Comparison of ENCODE assay signal across 24 mouse cellular contexts in genomic region chr10:121568026-121568425, GRCm38 (mm10). TPM values are rescaled to one million over a fixed set of nuclear protein-coding genes. Genes with fewer than 3 reads are reported as not detected.
A peak's percentile ranks its signal among the peaks of the same experiment; 100 is the strongest.
DNase-seq lines count a peak whose midpoint lies in the region; ATAC-seq lines count a peak whose summit lies in the region.
"Had no signal": no experiment of that assay in that cellular context is flagged by ENCODE, and none has a peak within 500 bp of the region (broad histone marks: within the 10 kb centered on the region; RNA-seq: fewer than 3 reads in every experiment).

No protein-coding gene starts in this region.

- H3K9me3 ChIP-seq in heart, embryonic 10.5 days = no peaks in the 10 kb centered on the region
- H3K9me3 ChIP-seq in liver, embryonic 11.5 days (ENCODE audit: control insufficient read depth, low read length) = no peaks in the 10 kb centered on the region; the same call in 1 of the 2 replicates
- peaks cover 15% of the 10 kb centered on the region for H3K9me3 ChIP-seq in liver, embryonic 12.5 days (replicated peaks)
- 0 out of 2 replicates have a peak, but pooled peaks cover 4% of the 10 kb centered on the region for H3K9me3 ChIP-seq in liver, embryonic 15.5 days (replicated peaks)
- H3K9me3 ChIP-seq: forebrain, embryonic 12.5 days; heart, embryonic 15.5 days; hindbrain, embryonic 15.5 days; kidney, embryonic 15.5 days; limb, embryonic 13.5 days had no signal

- H3K9ac ChIP-seq in liver, embryonic 11.5 days (ENCODE audit: low read depth, low read length) = 0 out of 2 replicates have a peak overlapping the region, but pooled peaks have one; percentile 34
- peak overlapping the region; percentile 43; the same call in 1 of the 2 replicates for H3K9ac ChIP-seq in liver, embryonic 12.5 days
- H3K9ac ChIP-seq in liver, embryonic 15.5 days = no peak overlapping the region
- H3K9ac ChIP-seq: forebrain, embryonic 12.5 days; heart, embryonic 15.5 days; hindbrain, embryonic 15.5 days; kidney, embryonic 15.5 days; limb, embryonic 13.5 days had no signal

- no peak overlapping the region for H3K4me2 ChIP-seq in liver, embryonic 11.5 days
- peak overlapping the region; percentile 59 for H3K4me2 ChIP-seq in liver, embryonic 12.5 days
- peak overlapping the region; percentile 60 for H3K4me2 ChIP-seq in liver, embryonic 15.5 days
- H3K4me2 ChIP-seq: kidney, embryonic 15.5 days had no signal

- 92% methylated on average over 10 of the region's 10 CpGs for WGBS in heart, embryonic 10.5 days
- 93% methylated on average over 10 of the region's 10 CpGs for WGBS in liver, embryonic 11.5 days
- 88% methylated on average over 10 of the region's 10 CpGs for WGBS in liver, embryonic 12.5 days (ENCODE audit: insufficient replicate concordance)
- WGBS in liver, embryonic 15.5 days (ENCODE audit: insufficient replicate concordance) = 88% methylated on average over 10 of the region's 10 CpGs

- no peak for DNase-seq in heart, embryonic 10.5 days (ENCODE audit: low spot score)
- DNase-seq in heart, adult 8-10 months (ENCODE audit: low spot score) = no peak
- DNase-seq in liver, embryonic 11.5 days (ENCODE audit: low spot score) = no peak
- DNase-seq in liver = no peak
- DNase-seq in cerebellum, postnatal 10 days = no peak
- DNase-seq: adrenal gland, postnatal 25 days; cerebellum, adult 11-12 months; cerebellum, postnatal 14 days; gastrocnemius, postnatal 10 days; kidney, adult 18-20 months; kidney, postnatal 36 days; lung, adult 2 months; lung, postnatal 10 days had no signal

- H3K4me3 ChIP-seq in heart, embryonic 10.5 days = no peak overlapping the region
- no peak overlapping the region for H3K4me3 ChIP-seq in liver, embryonic 11.5 days (ENCODE audit: low read depth, low read length)
- no peak overlapping the region for H3K4me3 ChIP-seq in liver, embryonic 12.5 days
- no peak overlapping the region for H3K4me3 ChIP-seq in liver, embryonic 15.5 days (replicated peaks)
- H3K4me3 ChIP-seq: erythroblast, embryonic 14.5 days; forebrain, embryonic 12.5 days; heart, embryonic 15.5 days; hindbrain, embryonic 15.5 days; kidney, embryonic 15.5 days; layer of hippocampus, adult 2 months; limb, embryonic 13.5 days; myocyte had no signal

- peaks cover 16% of the 10 kb centered on the region for H3K4me1 ChIP-seq in heart, embryonic 10.5 days
- H3K4me1 ChIP-seq in liver, embryonic 11.5 days (replicated peaks; ENCODE audit: control insufficient read depth, insufficient read depth, low read length) = peaks cover 23% of the 10 kb centered on the region
- peaks cover 47% of the 10 kb centered on the region for H3K4me1 ChIP-seq in liver, embryonic 12.5 days
- peaks cover 44% of the 10 kb centered on the region for H3K4me1 ChIP-seq in liver, embryonic 15.5 days (replicated peaks)
- H3K4me1 ChIP-seq: kidney, embryonic 15.5 days; limb, embryonic 13.5 days had no signal

- ATAC-seq in liver, embryonic 11.5 days (replicated peaks; ENCODE audit: low FRiP score) = no peak
- no peak for ATAC-seq in liver, embryonic 12.5 days
- no peak for ATAC-seq in liver, embryonic 15.5 days (ENCODE audit: insufficient read depth)

- H3K27me3 ChIP-seq in heart, embryonic 10.5 days (ENCODE audit: insufficient read depth, poor library complexity, severe bottlenecking) = no peaks in the 10 kb centered on the region
- no peaks in the 10 kb centered on the region for H3K27me3 ChIP-seq in liver, embryonic 11.5 days (replicated peaks; ENCODE audit: control insufficient read depth, insufficient read depth, low read length)
- no peaks in the 10 kb centered on the region for H3K27me3 ChIP-seq in liver, embryonic 12.5 days (replicated peaks)
- no peaks in the 10 kb centered on the region for H3K27me3 ChIP-seq in liver, embryonic 15.5 days
- H3K27me3 ChIP-seq: forebrain, embryonic 12.5 days; heart, embryonic 15.5 days; hindbrain, embryonic 15.5 days; kidney, embryonic 15.5 days; limb, embryonic 13.5 days had no signal

- peaks cover 68% of the 10 kb centered on the region for H3K36me3 ChIP-seq in heart, embryonic 10.5 days
- peaks cover 41% of the 10 kb centered on the region for H3K36me3 ChIP-seq in liver, embryonic 11.5 days (ENCODE audit: control insufficient read depth, insufficient read depth, low read length)
- H3K36me3 ChIP-seq in liver, embryonic 12.5 days = peaks cover 77% of the 10 kb centered on the region
- H3K36me3 ChIP-seq in liver, embryonic 15.5 days (replicated peaks) = peaks cover 75% of the 10 kb centered on the region

- H3K27ac ChIP-seq in heart, embryonic 10.5 days = peak overlapping the region; percentile 75; the same call in 1 of the 2 replicates
- peak overlapping the region; percentile 87 for H3K27ac ChIP-seq in liver, embryonic 11.5 days (ENCODE audit: low read depth, low read length)
- peak overlapping the region; percentile 92 for H3K27ac ChIP-seq in liver, embryonic 12.5 days
- H3K27ac ChIP-seq in liver, embryonic 15.5 days (replicated peaks) = peak overlapping the region; percentile 95
- H3K27ac ChIP-seq: heart, embryonic 15.5 days; kidney, embryonic 15.5 days; layer of hippocampus, adult 2 months; limb, embryonic 13.5 days; macrophage had no signal

RNA-seq across cellular contexts. Expression of gene Tbk1, which starts 18.6 kb away (rescaled TPM):
- 28.1 and 31.4 TPM in 2 replicates for polyA plus RNA-seq in heart, embryonic 10.5 days (2016; fragmentation: Nextera tagmentation; extraction: Ambion mirVana)
- total RNA-seq in heart, adult 8-10 months (2022) = 10 to 100 TPM; 12.0 to 17.2 (median 16.2) TPM
- polyA plus RNA-seq in liver, embryonic 11.5 days (2014; fragmentation: Nextera tagmentation; extraction: Ambion mirVana) = 32.0 and 32.1 TPM in 2 replicates
- polyA plus RNA-seq in liver, embryonic 12.5 days (2016; fragmentation: Nextera tagmentation; extraction: Ambion mirVana) = 24.8 and 25.8 TPM in 2 replicates
- 19.7 TPM in 2 replicates for polyA plus RNA-seq in liver, embryonic 15.5 days (2015; fragmentation: Nextera tagmentation; extraction: Ambion mirVana)

RNA-seq across cellular contexts. Expression of gene Xpot, which starts 58.1 kb away (rescaled TPM):
- polyA plus RNA-seq in heart, embryonic 10.5 days (2016; fragmentation: Nextera tagmentation; extraction: Ambion mirVana) = 44.8 and 48.8 TPM in 2 replicates
- 10 to 100 TPM; 29.2 to 31.6 (median 31.1) TPM for total RNA-seq in heart, adult 8-10 months (2022)
- polyA plus RNA-seq in liver, embryonic 11.5 days (2014; fragmentation: Nextera tagmentation; extraction: Ambion mirVana) = 103 and 114 TPM in 2 replicates
- 67.8 and 68.8 TPM in 2 replicates for polyA plus RNA-seq in liver, embryonic 12.5 days (2016; fragmentation: Nextera tagmentation; extraction: Ambion mirVana)
- polyA plus RNA-seq in liver, embryonic 15.5 days (2015; fragmentation: Nextera tagmentation; extraction: Ambion mirVana) = 28.1 and 28.7 TPM in 2 replicates
